Mouse (Mus musculus) MEL (cell line): ENCODE data around the gene Wnt10b. TPM values are rescaled to one million over a fixed set of nuclear protein-coding genes. Genes with fewer than 3 reads are reported as not detected.

ENCODE experiments used
- DNase-seq: peaks from one replicate; pipeline ENCODE4 v3.0.0; 2011; ENCODE audit warnings: low read depth, low spot score
- H3K27ac ChIP-seq: 2 replicates; pipeline ENCODE4 v1.5.1; 2012; ENCODE audit warnings: low read depth, mild to moderate bottlenecking, control low read depth, low read length, moderate library complexity; ENCODE audit not compliant: control insufficient read depth
- H3K27me3 ChIP-seq, 2 experiments: fragments of 150-350 bp in 1 of 2; sonication (generic) in 1 of 2; 2 replicates each; pipeline ENCODE4 v1.6.1; 2012; ENCODE audit warnings: low read length in 2 of 2, mild to moderate bottlenecking in 2 of 2, improper control_type of control experiment in 1 of 2, moderate library complexity in 1 of 2; ENCODE audit not compliant: insufficient read depth in 2 of 2, control insufficient read depth in 1 of 2
- H3K36me3 ChIP-seq, 2 experiments: 2 replicates each; pipeline ENCODE4 v1.6.1; 2012 to 2014; ENCODE audit warnings: low read length in 2 of 2, improper control_type of control experiment in 1 of 2, inconsistent platforms in 1 of 2, mild to moderate bottlenecking in 1 of 2; ENCODE audit not compliant: insufficient read depth in 2 of 2, control insufficient read depth in 1 of 2
- H3K4me1 ChIP-seq, 2 experiments: fragments of 150-350 bp in 1 of 2; sonication (generic) in 1 of 2; 2 replicates each; pipeline ENCODE4 v1.6.1; 2012; ENCODE audit warnings: low read length in 2 of 2, improper control_type of control experiment in 1 of 2, mild to moderate bottlenecking in 1 of 2; ENCODE audit not compliant: insufficient read depth in 2 of 2, control insufficient read depth in 1 of 2
- H3K4me3 ChIP-seq, 2 experiments: fragments of 150-350 bp in 1 of 2; sonication (generic) in 1 of 2; 2 replicates each; pipeline ENCODE4 v1.5.1; 2012; ENCODE audit warnings: low read depth in 2 of 2, low read length in 2 of 2, mild to moderate bottlenecking in 2 of 2, moderate library complexity in 2 of 2, control low read depth in 1 of 2, improper control_type of control experiment in 1 of 2; ENCODE audit not compliant: control insufficient read depth in 1 of 2, insufficient read depth in 1 of 2
- H3K79me2 ChIP-seq: 2 replicates; pipeline ENCODE4 v1.6.1; 2012; ENCODE audit warnings: mild to moderate bottlenecking, low read length, moderate library complexity; ENCODE audit not compliant: control insufficient read depth, poor library complexity, insufficient read depth
- H3K9ac ChIP-seq: 2 replicates; pipeline ENCODE4 v1.6.1; 2012; ENCODE audit warnings: low read depth, mild to moderate bottlenecking, control low read depth, low read length, moderate library complexity; ENCODE audit not compliant: control insufficient read depth, poor library complexity, severe bottlenecking
- H3K9me3 ChIP-seq: fragments of 150-350 bp; sonication (generic); replicated peaks from 2 replicates; pipeline ENCODE4 v1.6.1; 2012; ENCODE audit warnings: mild to moderate bottlenecking, low read length, improper control_type of control experiment, moderate library complexity; ENCODE audit not compliant: insufficient read depth
- BHLHE40 ChIP-seq: IDR thresholded peaks from 2 replicates; pipeline ENCODE4 v1.6.1; 2012; ENCODE audit warnings: low read depth, mild to moderate bottlenecking, inconsistent platforms, low read length, improper control_type of control experiment, borderline replicate concordance
- CTCF ChIP-seq, 3 experiments: IDR thresholded peaks in 2 of 3; conservative IDR thresholded peaks in 1 of 3; 2 replicates each; pipeline ENCODE4 v1.5.1; 2011 to 2012; ENCODE audit warnings: low read length in 3 of 3, low read depth in 2 of 3, mild to moderate bottlenecking in 2 of 3, improper control_type of control experiment in 1 of 3, inconsistent platforms in 1 of 3, mixed read lengths in 1 of 3, moderate library complexity in 1 of 3; ENCODE audit not compliant: control insufficient read depth in 1 of 3, insufficient read depth in 1 of 3, poor library complexity in 1 of 3, severe bottlenecking in 1 of 3
- GATA1 ChIP-seq: IDR thresholded peaks from 2 replicates; pipeline ENCODE4 v1.6.1; 2011; ENCODE audit warnings: low read depth, low read length, improper control_type of control experiment
- JUND ChIP-seq: IDR thresholded peaks from 2 replicates; pipeline ENCODE4 v1.6.1; 2011; ENCODE audit warnings: low read depth, mild to moderate bottlenecking, improper control_type of control experiment, low read length
- MAFK ChIP-seq: IDR thresholded peaks from 2 replicates; pipeline ENCODE4 v1.6.1; 2011; ENCODE audit warnings: low read depth, mild to moderate bottlenecking, low read length, improper control_type of control experiment, borderline replicate concordance
- MAX ChIP-seq: IDR thresholded peaks from 2 replicates; pipeline ENCODE4 v1.6.1; 2011; ENCODE audit warnings: low read length, improper control_type of control experiment
- MAZ ChIP-seq: IDR thresholded peaks from 2 replicates; pipeline ENCODE4 v1.6.1; 2012; ENCODE audit warnings: low read depth, mild to moderate bottlenecking, inconsistent platforms, low read length, improper control_type of control experiment
- MEF2A ChIP-seq: IDR thresholded peaks from 2 replicates; pipeline ENCODE4 v1.6.1; 2014; ENCODE audit warnings: low read depth, mild to moderate bottlenecking, inconsistent platforms, low read length, improper control_type of control experiment; ENCODE audit not compliant: poor library complexity, insufficient replicate concordance, severe bottlenecking; ENCODE audit errors: extremely low read depth
- MXI1 ChIP-seq: IDR thresholded peaks from 2 replicates; pipeline ENCODE4 v1.6.1; 2011; ENCODE audit warnings: mild to moderate bottlenecking, low read depth, low read length, improper control_type of control experiment
- MYB ChIP-seq: IDR thresholded peaks from 2 replicates; pipeline ENCODE4 v1.6.1; 2011; ENCODE audit warnings: mild to moderate bottlenecking, low read depth, low read length, improper control_type of control experiment
- MYC ChIP-seq: IDR thresholded peaks from 2 replicates; pipeline ENCODE4 v1.6.1; 2011; ENCODE audit warnings: low read depth, mild to moderate bottlenecking, low read length, improper control_type of control experiment, moderate library complexity
- NRF1 ChIP-seq: IDR thresholded peaks from 2 replicates; pipeline ENCODE4 v1.6.1; 2014; ENCODE audit warnings: low read depth, mild to moderate bottlenecking, inconsistent platforms, low read length, improper control_type of control experiment, moderate library complexity; ENCODE audit not compliant: poor library complexity, insufficient read depth, severe bottlenecking
- POLR2AphosphoS5 ChIP-seq: IDR thresholded peaks from 2 replicates; pipeline ENCODE4 v1.6.1; 2012; ENCODE audit warnings: low read depth, borderline replicate concordance, mild to moderate bottlenecking, inconsistent platforms, low read length, moderate library complexity, mixed read lengths
- RAD21 ChIP-seq: IDR thresholded peaks from 2 replicates; pipeline ENCODE4 v1.6.1; 2011; ENCODE audit warnings: mild to moderate bottlenecking, low read depth, low read length, improper control_type of control experiment
- SMC3 ChIP-seq: IDR thresholded peaks from 2 replicates; pipeline ENCODE4 v1.6.1; 2011; ENCODE audit warnings: low read depth, low read length, improper control_type of control experiment
- TAL1 ChIP-seq: IDR thresholded peaks from 2 replicates; pipeline ENCODE4 v1.6.1; 2012; ENCODE audit warnings: mild to moderate bottlenecking, inconsistent platforms, low read length, moderate library complexity, mixed read lengths
- UBTF ChIP-seq: IDR thresholded peaks from 2 replicates; pipeline ENCODE4 v1.6.1; 2012; ENCODE audit warnings: low read depth, mild to moderate bottlenecking, inconsistent platforms, low read length, improper control_type of control experiment, moderate library complexity, borderline replicate concordance; ENCODE audit not compliant: insufficient read depth
- ZC3H11A ChIP-seq: IDR thresholded peaks from 2 replicates; pipeline ENCODE4 v1.6.1; 2012; ENCODE audit warnings: low read depth, mild to moderate bottlenecking, inconsistent platforms, low read length, improper control_type of control experiment
- ZKSCAN1 ChIP-seq: IDR thresholded peaks from 2 replicates; pipeline ENCODE4 v1.6.1; 2012; ENCODE audit warnings: low read depth, mild to moderate bottlenecking, inconsistent platforms, low read length, improper control_type of control experiment, moderate library complexity
- ZMIZ1 ChIP-seq: IDR thresholded peaks from 2 replicates; pipeline ENCODE4 v1.6.1; 2012; ENCODE audit warnings: low read depth, mild to moderate bottlenecking, inconsistent platforms, low read length, improper control_type of control experiment, moderate library complexity
- ZNF384 ChIP-seq: IDR thresholded peaks from 2 replicates; pipeline ENCODE4 v1.6.1; 2012; ENCODE audit warnings: low read depth, mild to moderate bottlenecking, inconsistent platforms, low read length, improper control_type of control experiment
- polyA plus RNA-seq, 2 experiments: library from polyadenylated mRNA; stranded (reverse) in 1 of 2; unstranded in 1 of 2; fragments of >175 nt in 1 of 2; fragments of >200 nt in 1 of 2; gene quantifications; 2 replicates each; pipeline versions ENCODE4 v1.2.1 to v1.2.4; 2012; ENCODE audit warnings: low replicate concordance in 2 of 2, low read depth in 1 of 2; ENCODE audit not compliant: insufficient read length in 2 of 2, insufficient read depth in 1 of 2, missing spikeins in 1 of 2
- total RNA-seq: library from RNA; depleted of rRNA; stranded (reverse); fragments of 300-350 nt; gene quantifications from 2 replicates; pipeline ENCODE4 v1.2.3, GENCODE M21; 2012

Wnt10b gene
- total and polyA plus RNA-seq, 3 experiments = 0.14 to 0.23 TPM; not detected in 1

- no peaks in the 10 kb centered on the region for H3K79me2 ChIP-seq
- H3K4me1 ChIP-seq = no peaks in the 10 kb centered on the region; a peak in 1 of 4 replicates
- peak; percentile 81 for DNase-seq
- H3K9ac ChIP-seq = no peak overlapping the region
- H3K9me3 ChIP-seq = no peaks in the 10 kb centered on the region
- no peak overlapping the region for H3K27ac ChIP-seq
- H3K4me3 ChIP-seq = no peak overlapping the region
- H3K27me3 ChIP-seq = no peaks in the 10 kb centered on the region
- H3K36me3 ChIP-seq = no peaks in the 10 kb centered on the region
- TF ChIP-seq GATA1 = no peak
- TF ChIP-seq SMC3 = peak; percentile 71
- peak; percentile 60; the same call in 1 of the 2 replicates for TF ChIP-seq MYC
- no peak for TF ChIP-seq TAL1
- TF ChIP-seq ZKSCAN1 = no peak
- peak; percentile 50 for TF ChIP-seq ZNF384
- TF ChIP-seq UBTF = no peak
- no peak for TF ChIP-seq MXI1
- 0 out of 2 replicates have a peak, but pooled peaks have one; percentile 20 for TF ChIP-seq NRF1
- peak; percentile 42; the same call in 1 of the 2 replicates for TF ChIP-seq MAX
- TF ChIP-seq JUND = no peak
- no peak for TF ChIP-seq MEF2A
- TF ChIP-seq MAZ = no peak; the same call in 1 of the 2 replicates
- no peak for TF ChIP-seq POLR2AphosphoS5
- TF ChIP-seq MAFK = no peak
- peak; percentile 49; the same call in 1 of the 2 replicates for TF ChIP-seq ZC3H11A
- peak; percentile 41 for TF ChIP-seq RAD21
- TF ChIP-seq CTCF (IDR thresholded peaks at IDR 0.05 in 2 of 3, conservative IDR thresholded peaks at IDR 0.05 in 1 of 3; ENCODE audit: control insufficient read depth in 1 of 3, insufficient read depth in 1 of 3, low read depth in 2 of 3, low read length in 3 of 3, poor library complexity in 1 of 3, severe bottlenecking in 1 of 3) = peak; percentile 74 to 97 (median 75)
- no peak for TF ChIP-seq BHLHE40
- no peak for TF ChIP-seq ZMIZ1
Measured at GRCm38 (mm10) chr15:98785744-98786143, 7.8 kb upstream of the Wnt10b start.

- H3K27ac ChIP-seq = no peak overlapping the region
- no peak overlapping the region for H3K9ac ChIP-seq
- no peak overlapping the region for H3K4me3 ChIP-seq
- no peaks in the 10 kb centered on the region for H3K79me2 ChIP-seq
- H3K4me1 ChIP-seq = no peaks in the 10 kb centered on the region; a peak in 1 of 4 replicates
- H3K9me3 ChIP-seq = no peaks in the 10 kb centered on the region
- TF ChIP-seq MYB (no peak), SMC3 (peak; percentile 10; the same call in 1 of the 2 replicates), CTCF (IDR thresholded peaks at IDR 0.05 in 2 of 3, conservative IDR thresholded peaks at IDR 0.05 in 1 of 3; ENCODE audit: control insufficient read depth in 1 of 3, insufficient read depth in 1 of 3, low read depth in 2 of 3, low read length in 3 of 3, poor library complexity in 1 of 3, severe bottlenecking in 1 of 3) (peak in 1 of 3 experiments; percentile 24; a peak in 1 of 6 replicates)
- no peaks in the 10 kb centered on the region for H3K36me3 ChIP-seq
- no peaks in the 10 kb centered on the region for H3K27me3 ChIP-seq
- DNase-seq = no peak
Measured at GRCm38 (mm10) chr15:98781166-98781565, 3.2 kb upstream of the Wnt10b start.
